Comparison of ENCODE assay signal across 9 mouse cellular contexts in genomic region chr7:110288731-110289191, GRCm38 (mm10).
DNase-seq lines count a peak whose midpoint lies in the region; ATAC-seq and TF ChIP-seq lines count a peak whose summit lies in the region.
"Had no signal": no experiment of that assay in that cellular context is flagged by ENCODE, and none has a peak within 500 bp of the region (broad histone marks: within the 10 kb centered on the region; RNA-seq: fewer than 3 reads in every experiment).

No protein-coding gene starts in this region.

- no peak for TF ChIP-seq POLR2A in kidney, adult 2 months (IDR thresholded peaks at IDR 0.05; ENCODE audit: low read depth, low read length)

- ATAC-seq in embryonic facial prominence, embryonic 14.5 days (ENCODE audit: low read depth), result peak; percentile 63; the same call in 1 of the 2 replicates
- peak; percentile 20 for ATAC-seq in Patski

- H3K4me3 ChIP-seq in embryonic facial prominence, embryonic 14.5 days (ENCODE audit: low read depth, low read length), result no peak overlapping the region
- no peak overlapping the region for H3K4me3 ChIP-seq in embryonic facial prominence, embryonic 10.5 days
- H3K4me3 ChIP-seq in kidney, adult 2 months (ENCODE audit: insufficient read depth, low read depth, low read length), result no peak overlapping the region
- H3K4me3 ChIP-seq: limb, embryonic 12.5 days had no signal

- no peaks in the 10 kb centered on the region; the same call in 1 of the 2 replicates for H3K36me3 ChIP-seq in embryonic facial prominence, embryonic 14.5 days (ENCODE audit: control insufficient read depth, insufficient read depth, low read length)
- no peaks in the 10 kb centered on the region for H3K36me3 ChIP-seq in embryonic facial prominence, embryonic 10.5 days (replicated peaks)
- H3K36me3 ChIP-seq in kidney, adult 2 months (ENCODE audit: control insufficient read depth, insufficient read depth, low read length), result no peaks in the 10 kb centered on the region
- H3K36me3 ChIP-seq: limb, embryonic 12.5 days had no signal

- no peaks in the 10 kb centered on the region for H3K27me3 ChIP-seq in embryonic facial prominence, embryonic 14.5 days (replicated peaks; ENCODE audit: control insufficient read depth, insufficient read depth, low read length)
- no peaks in the 10 kb centered on the region for H3K27me3 ChIP-seq in embryonic facial prominence, embryonic 10.5 days (replicated peaks; ENCODE audit: low read depth, poor library complexity, severe bottlenecking)
- H3K27me3 ChIP-seq in Patski, result no peaks in the 10 kb centered on the region
- no peaks in the 10 kb centered on the region for H3K27me3 ChIP-seq in kidney, adult 2 months (replicated peaks; ENCODE audit: control insufficient read depth, insufficient read depth, low read length)
- H3K27me3 ChIP-seq: limb, embryonic 12.5 days had no signal

- 0 out of 2 replicates have a peak, but pooled peaks cover 2% of the 10 kb centered on the region for H3K9me3 ChIP-seq in embryonic facial prominence, embryonic 14.5 days (ENCODE audit: control insufficient read depth, low read length)
- no peaks in the 10 kb centered on the region for H3K9me3 ChIP-seq in embryonic facial prominence, embryonic 10.5 days
- H3K9me3 ChIP-seq: limb, embryonic 12.5 days had no signal

- H3K4me2 ChIP-seq in embryonic facial prominence, embryonic 14.5 days (ENCODE audit: low read depth, low read length), result no peak overlapping the region
- H3K4me2 ChIP-seq: limb, embryonic 12.5 days had no signal

- in situ Hi-C loops in Patski (cut with MboI; ENCODE audit: low pct_unique_long_range_greater_than_20kb), result loop anchor here (5.0 to 10.0 kb wide), 4 partner anchors 144 to 506 kb away; partner anchors contain the start of gene Adm

- 62% methylated on average over 6 of the region's 6 CpGs for WGBS in embryonic facial prominence, embryonic 14.5 days
- WGBS in embryonic facial prominence, embryonic 10.5 days, result 78% methylated on average over 6 of the region's 6 CpGs
- 77% methylated on average over 6 of the region's 6 CpGs for whole genome bisulfite sequencing in kidney, adult 2 months

- H3K4me1 ChIP-seq in embryonic facial prominence, embryonic 14.5 days (ENCODE audit: control insufficient read depth, insufficient read depth, low read length), result peaks cover 4% of the 10 kb centered on the region; the same call in 1 of the 2 replicates
- peaks cover 22% of the 10 kb centered on the region for H3K4me1 ChIP-seq in embryonic facial prominence, embryonic 10.5 days
- H3K4me1 ChIP-seq in kidney, adult 2 months (ENCODE audit: control insufficient read depth, insufficient read depth, low read length), result no peaks in the 10 kb centered on the region

- no peak overlapping the region; the same call in 1 of the 2 replicates for H3K9ac ChIP-seq in embryonic facial prominence, embryonic 14.5 days (ENCODE audit: low read depth, low read length)
- H3K9ac ChIP-seq: limb, embryonic 12.5 days had no signal

- CTCF ChIA-PET in Patski (lab: Charles Lee), result interaction anchor here (0.9 to 3.5 kb wide), 5 partner anchors 9 to 341 kb away, joined by 3 to 14 read pairs (median 10); no protein-coding TSS in a partner anchor

- intact Hi-C loops in gastrocnemius, postnatal 14 days (cut with DNase I; ENCODE audit: low total_unique reads), result loop anchor here (5.0 kb wide), 1 partner anchor 344 kb away; no protein-coding TSS in a partner anchor

- DNase-seq in embryonic facial prominence, embryonic 14.5 days (ENCODE audit: low spot score), result peak; percentile 68
- no peak for DNase-seq in embryonic facial prominence, embryonic 10.5 days (ENCODE audit: low spot score)
- DNase-seq in Patski (ENCODE audit: low read depth, low spot score), result no peak
- DNase-seq in gastrocnemius, postnatal 14 days, result peak; percentile 95
- DNase-seq in kidney, adult 2 months, result peak; percentile 76
- DNase-seq in ovary, postnatal 10 days (ENCODE audit: low spot score), result peak; percentile 65
- no peak for DNase-seq in thymus, postnatal 4 days
- DNase-seq in embryo, embryonic 10 days (ENCODE audit: low spot score), result no peak

- POLR2A ChIA-PET in Patski (lab: Charles Lee), result interaction anchor here (1.1 kb wide), 1 partner anchor 9 kb away, joined by 4 read pairs; no protein-coding TSS in a partner anchor

- no peak for TF ChIP-seq CTCF in Patski (IDR thresholded peaks at IDR 0.05)
- no peak for TF ChIP-seq CTCF in kidney, adult 2 months (conservative IDR thresholded peaks at IDR 0.05; ENCODE audit: insufficient read depth, insufficient read length, low read depth, low read length)

- 0 out of 2 replicates have a peak overlapping the region, but pooled peaks have one; percentile 33 for H3K27ac ChIP-seq in embryonic facial prominence, embryonic 14.5 days (replicated peaks; ENCODE audit: low read depth, low read length)
- H3K27ac ChIP-seq in embryonic facial prominence, embryonic 10.5 days (replicated peaks), result no peak overlapping the region
- H3K27ac ChIP-seq in kidney, adult 2 months (ENCODE audit: insufficient read depth, low read depth, low read length), result peak overlapping the region; percentile 54; the same call in 1 of the 2 replicates
- H3K27ac ChIP-seq: limb, embryonic 12.5 days had no signal

Comparison
In these comparisons a context has a peak if more than half of its experiments do, and no peak if none do; other contexts are left out.
1. DNase-seq: peak in embryonic facial prominence, embryonic 14.5 days (single experiment), gastrocnemius, postnatal 14 days (single experiment), kidney, adult 2 months (single experiment) and ovary, postnatal 10 days (single experiment); none in embryonic facial prominence, embryonic 10.5 days (single experiment), Patski (single experiment), thymus, postnatal 4 days (single experiment) and embryo, embryonic 10 days (single experiment).